Mouse (Mus musculus): ENCODE measurements around the gene Bcl11b. TPM values are rescaled to one million over a fixed set of nuclear protein-coding genes. Genes with fewer than 3 reads are reported as not detected.

The Bcl11b gene
- total RNA-seq, 4 experiments from 2014 or later: 0.17 to 0.80 (median 0.55) TPM

DNA sequence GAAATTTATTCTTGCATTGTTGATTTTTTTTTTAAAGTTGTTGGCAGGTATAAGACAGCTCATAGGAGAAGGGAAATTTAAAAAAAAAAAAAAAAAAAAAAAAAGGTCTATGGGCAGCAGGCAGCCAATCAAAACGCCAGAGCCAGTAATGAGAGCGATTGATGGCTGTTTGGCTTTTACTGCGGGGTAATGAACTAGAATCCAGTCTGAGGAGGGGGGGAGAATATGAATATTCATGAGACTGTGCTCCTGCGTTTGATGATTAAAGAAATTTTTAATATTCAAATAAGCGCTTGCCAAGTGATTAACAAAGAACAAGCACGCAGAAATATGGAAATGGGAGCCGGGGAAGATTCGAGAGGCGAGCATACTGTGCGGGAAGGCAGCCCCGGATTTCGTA is 32.8 kb downstream of the Bcl11b start:
- DNase-seq: no peak

DNA sequence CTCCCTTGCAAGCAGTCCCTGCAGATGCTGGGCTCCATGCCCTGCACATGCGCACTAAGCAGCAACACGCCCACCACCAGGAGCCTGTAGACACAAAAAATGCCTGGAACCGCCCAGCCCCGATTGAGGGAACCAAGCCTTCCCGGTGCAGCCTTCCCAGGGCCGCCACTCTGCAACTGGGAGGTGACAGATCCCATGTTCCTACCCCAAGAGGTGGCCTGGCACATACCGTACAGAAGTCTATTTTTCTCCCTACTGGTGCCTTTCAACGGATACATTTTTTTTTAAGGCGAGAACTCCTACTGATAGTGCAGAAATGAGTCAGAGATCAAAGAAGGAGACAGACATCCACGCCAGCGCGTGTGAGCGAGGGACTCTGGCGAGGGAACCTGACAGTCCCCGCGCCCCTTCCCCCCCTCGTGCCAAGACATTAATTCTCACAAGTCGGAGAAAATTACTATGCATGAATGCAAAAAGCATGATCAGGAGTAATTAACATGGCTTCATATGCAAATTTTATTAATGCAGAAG is 33.5 kb downstream of the Bcl11b start:
- DNase-seq: no peak

DNA sequence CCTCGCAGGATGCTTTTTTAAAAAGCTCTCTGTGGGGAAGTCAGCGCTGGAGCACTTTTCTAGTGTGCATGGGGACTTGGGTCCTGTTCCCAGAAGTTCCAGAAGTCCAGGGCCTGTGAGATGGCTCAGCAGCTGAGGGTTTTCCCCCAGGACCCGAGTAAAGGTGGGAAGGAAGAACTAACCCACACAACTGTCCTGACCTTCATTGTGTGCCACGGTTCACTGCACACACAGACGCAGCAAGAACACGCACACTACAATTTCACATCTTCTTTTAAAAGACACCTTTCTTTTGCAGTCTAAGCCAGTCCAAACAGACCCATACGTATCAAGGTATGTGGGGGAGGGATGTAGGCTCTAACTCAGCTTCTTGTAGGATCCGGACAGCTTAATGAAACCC is 34.3 kb downstream of the Bcl11b start:
- DNase-seq: no peak

DNA sequence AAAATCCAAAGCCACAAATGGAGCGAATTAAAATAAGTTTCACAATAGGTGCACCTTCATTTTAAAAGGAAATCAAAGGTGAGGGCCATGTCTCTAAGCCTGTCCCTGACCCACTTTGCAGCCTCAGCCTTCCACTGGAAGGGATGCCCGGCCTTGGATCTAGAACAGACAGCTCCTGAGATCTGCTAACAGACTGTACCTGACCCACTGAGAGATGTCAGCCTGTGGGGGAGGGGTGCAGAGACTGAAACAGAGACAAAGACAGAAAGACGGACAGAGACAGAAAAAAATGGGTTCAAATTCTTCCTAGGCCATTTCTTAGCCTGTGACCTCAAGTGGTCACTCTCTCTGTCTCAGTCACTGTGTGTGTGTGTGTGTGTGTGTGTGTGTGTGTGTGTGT is 35.1 kb downstream of the Bcl11b start:
- DNase-seq: peak; percentile 15

- no peak for DNase-seq
Measured at GRCm38 (mm10) chr12:107967026-107967425, 36.4 kb downstream of the Bcl11b start.

- DNase-seq: no peak
Measured at GRCm38 (mm10) chr12:107965103-107965502, 38.3 kb downstream of the Bcl11b start.

GRCm38 (mm10) chr12:107964396-107965085 is 38.9 kb downstream of the Bcl11b start:
- no peak for DNase-seq

DNA sequence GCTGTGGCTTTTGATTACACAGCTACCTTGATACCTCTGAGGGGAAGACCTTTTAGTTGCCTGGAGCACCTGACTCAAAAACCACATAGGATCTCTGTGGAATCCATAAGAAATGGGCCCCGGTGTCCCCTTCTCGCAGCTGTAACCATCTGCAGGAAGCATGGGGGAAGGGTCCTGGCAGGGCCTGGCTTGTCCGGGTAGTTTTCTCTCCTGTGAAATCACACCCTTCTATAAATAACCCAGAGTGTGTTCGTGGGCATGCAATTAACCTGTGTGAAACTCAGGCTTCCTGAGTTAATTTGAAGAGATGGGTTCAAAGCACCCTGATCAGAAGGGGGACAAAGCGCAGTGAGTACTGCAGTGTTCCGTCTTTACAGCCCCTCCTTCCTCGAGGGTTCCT is 40.5 kb downstream of the Bcl11b start:
- DNase-seq: no peak

DNA sequence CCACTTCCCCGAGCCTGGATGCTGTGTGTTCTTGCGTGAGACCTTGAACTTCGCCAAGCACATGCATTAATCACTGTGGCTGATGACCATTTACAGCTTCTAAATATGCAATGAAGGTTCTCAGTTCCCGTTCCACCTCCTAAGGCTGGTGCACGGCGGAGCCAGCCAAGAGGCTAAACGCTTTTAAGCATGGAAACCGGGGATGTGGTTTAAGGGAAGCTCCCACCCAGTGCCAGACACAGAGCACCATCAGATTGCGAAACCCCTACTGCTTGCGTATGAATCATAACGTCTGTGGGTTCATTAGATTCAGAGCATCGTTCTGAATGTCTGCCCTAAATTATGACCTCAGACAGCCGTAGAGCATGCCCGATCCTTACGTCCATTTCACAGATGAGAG is 41.6 kb downstream of the Bcl11b start:
- DNase-seq: peak; percentile 20

DNA sequence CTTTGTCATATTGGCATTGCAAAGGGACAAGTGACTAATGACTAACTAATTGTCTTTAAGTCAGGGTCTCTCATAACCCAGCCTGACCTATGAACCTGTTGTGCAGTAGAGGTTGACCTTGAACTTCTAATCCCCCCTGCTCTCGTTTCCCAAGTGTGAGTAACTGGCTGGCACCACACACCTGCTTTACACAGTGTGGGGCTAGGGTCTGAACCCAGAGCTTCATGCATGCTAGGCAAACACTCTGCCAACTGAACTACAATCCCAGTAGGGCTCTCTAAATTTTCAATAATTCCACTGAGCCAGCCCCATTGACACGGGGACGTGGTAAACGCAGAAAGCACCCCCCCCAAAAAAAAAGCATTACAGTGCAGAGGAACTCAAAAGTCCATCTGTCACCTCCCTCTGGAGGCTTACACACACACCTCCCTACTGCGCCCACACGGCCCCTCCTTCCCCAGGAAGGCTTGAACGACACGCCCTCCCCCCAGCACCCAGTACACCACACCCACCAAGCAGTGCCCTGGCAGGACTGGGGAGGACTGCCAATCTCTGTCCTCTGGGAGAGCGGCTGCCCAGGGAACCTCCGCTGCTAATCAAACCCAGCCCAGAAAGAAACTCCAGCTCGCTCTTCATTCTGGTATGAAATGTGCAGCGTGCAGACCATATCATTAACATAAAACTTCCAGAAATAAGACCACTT is 42.5 kb downstream of the Bcl11b start:
- DNase-seq: peak; percentile 17

- no peak for DNase-seq
Measured at GRCm38 (mm10) chr12:107960365-107960764, 43.0 kb downstream of the Bcl11b start.

DNA sequence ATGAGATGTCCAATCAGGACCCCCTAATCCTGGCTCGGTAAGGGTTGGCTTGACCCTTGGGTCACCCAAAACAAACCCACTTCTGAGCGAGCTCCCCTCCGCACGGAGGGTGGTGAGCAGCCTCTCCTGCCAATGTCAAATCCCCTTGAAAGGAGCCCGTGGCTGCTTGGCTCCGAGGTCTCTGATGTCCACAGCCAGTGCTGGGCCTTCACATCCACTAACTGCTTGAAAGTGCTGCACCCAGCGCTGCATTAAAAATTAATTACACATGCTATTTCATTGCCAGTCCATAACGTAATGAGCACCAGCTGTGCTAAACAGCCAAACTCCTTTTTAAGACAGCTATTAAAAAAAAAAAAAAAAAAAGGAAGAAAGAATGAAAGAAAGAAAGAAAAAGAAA is 43.5 kb downstream of the Bcl11b start:
- DNase-seq: no peak

DNA sequence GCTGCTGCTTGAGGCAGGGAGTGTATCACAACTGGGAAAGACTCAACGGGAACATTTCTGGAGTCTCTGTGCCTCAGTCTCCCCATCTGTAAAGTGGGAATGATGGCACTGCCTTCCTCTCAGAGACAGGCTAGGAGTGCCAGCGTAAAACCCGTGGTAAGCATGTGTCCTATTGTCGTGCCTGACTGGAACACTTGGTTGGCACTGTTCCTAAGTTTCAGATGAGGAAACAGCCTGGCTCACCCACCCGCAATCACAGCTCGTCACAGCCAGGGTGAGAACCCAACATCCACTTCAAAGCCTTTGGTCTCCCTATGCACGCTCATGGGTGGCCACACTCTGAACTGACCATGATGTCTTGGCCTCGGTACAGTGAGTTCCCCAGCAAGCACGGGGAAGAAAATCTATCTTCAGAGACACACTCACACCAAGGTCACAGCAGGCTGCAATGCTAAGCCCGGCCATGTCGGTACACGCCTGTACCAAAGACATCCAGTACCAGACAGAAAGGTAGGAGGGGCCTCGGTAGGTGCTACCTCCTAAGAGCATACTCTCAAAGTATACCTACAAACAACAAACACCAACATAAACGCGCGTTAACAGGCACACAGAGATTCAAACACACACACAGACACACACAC is 50.2 kb downstream of the Bcl11b start:
- no peak for DNase-seq

- DNase-seq: no peak
Measured at GRCm38 (mm10) chr12:107952318-107952724, 51.1 kb downstream of the Bcl11b start.

DNA sequence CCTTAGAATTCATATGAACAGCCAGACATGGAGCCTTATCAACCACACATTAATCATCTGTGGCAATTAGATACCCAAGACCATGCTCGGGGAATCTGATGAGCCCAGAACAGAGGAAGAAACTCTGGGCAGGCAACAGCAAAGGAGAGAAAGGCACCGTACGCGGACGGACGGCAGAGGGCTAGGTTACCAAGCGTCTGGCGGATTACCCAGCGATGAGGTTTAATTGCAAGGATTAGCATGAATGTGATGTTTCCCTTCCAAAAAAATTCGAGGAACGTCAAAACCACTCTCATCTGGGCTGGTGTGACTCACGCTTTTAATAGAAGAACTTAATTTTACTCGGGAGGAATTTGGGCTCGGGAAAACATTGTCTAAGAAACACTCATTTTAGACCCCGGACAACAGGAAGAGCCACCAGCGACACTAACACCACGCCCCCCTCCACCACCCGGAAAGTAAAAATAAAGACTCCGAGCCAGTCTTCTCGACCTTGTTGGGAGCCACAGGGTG is 52.7 kb downstream of the Bcl11b start:
- no peak for DNase-seq

DNA sequence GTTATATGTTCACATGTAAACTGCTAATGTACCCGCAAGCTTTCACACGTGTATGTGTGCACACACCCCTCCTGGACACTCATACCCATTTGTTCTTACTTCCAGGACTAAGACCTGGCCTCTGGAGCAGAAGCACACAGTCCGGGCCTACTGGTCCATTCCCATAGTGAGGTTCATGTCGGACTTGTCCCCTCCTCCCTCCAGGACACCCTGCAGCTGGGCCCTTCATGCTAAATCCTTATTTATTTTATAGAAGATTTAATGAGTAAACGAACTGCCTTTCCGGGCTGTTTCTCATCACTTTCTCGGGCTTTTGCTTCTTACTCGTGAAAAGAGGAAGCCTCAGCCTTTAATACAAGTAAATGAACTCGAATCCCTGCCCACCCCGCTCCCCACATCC is 54.0 kb downstream of the Bcl11b start:
- no peak for DNase-seq

GRCm38 (mm10) chr12:107942100-107942499 is 61.3 kb downstream of the Bcl11b start:
- no peak for DNase-seq

- DNase-seq: no peak
Measured at GRCm38 (mm10) chr12:107940774-107941173, 62.6 kb downstream of the Bcl11b start.

DNA sequence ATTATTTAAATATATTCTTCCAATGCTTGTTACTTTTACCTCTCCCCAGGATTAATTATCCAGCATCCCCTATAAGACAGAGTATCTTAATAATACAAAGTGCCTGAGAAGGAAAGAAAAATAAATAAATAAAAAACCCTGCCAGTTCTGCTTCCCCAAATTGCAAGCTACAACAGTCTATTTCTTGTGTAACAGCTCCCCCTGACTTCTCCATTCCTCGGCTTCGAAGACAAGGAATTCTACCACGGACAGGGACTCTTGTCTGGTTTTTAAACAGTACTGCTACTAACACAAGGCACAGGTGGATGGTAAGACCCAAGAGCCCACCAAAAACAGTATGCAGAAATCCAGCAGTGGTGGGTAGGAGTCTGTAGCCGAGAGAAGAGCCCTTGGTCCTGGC is 64.2 kb downstream of the Bcl11b start:
- DNase-seq: no peak

DNA sequence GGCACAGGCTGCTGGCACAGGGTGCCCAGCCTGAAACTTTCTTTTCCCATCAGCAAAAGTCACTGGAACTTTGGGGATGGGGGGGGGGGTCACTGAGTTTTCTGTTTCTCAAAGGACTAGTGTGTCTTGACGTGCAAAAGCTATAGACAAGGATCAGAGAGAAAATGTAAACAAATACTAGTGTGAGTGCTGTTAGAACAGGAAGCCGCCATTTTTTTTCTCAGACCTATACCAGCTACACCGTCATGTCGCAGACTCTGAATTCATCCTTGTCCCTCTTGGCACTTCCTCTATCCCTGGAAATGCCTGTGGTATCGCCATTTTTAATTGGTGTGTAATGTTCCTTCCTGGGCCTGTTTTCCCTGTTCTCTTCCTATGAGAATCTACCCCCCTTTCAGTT is 66.4 kb downstream of the Bcl11b start:
- DNase-seq: no peak

DNA sequence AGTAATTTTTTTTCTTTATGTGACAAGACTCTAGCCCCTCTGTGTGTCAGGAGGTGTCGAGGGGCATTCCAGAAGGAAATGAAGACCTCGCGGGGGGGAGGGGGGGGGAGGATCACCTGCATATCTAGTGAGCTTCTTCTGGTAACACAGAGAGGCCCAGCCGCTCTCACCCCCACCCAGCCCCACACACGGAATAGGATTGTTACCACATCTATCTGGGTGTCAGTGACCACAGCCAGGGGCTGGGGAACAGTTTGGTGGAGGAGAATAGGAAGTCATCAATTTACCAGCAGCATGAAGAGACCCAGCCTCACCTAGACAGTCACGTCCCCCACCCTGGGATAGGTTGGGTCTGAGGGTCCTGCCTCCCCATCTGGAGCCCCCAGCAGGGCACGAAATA is 67.0 kb downstream of the Bcl11b start:
- no peak for DNase-seq

GRCm38 (mm10) chr12:107934831-107935437 is 68.5 kb downstream of the Bcl11b start:
- no peak for DNase-seq

- DNase-seq: no peak
Measured at GRCm38 (mm10) chr12:107932140-107932539, 71.3 kb downstream of the Bcl11b start.
